Mouse (Mus musculus): ENCODE results near the gene Kcnip4. TPM values are rescaled to one million over a fixed set of nuclear protein-coding genes. Genes with fewer than 3 reads are reported as not detected.

The Kcnip4 gene
- total and polyA plus RNA-seq, 2 experiments from 2014 or later: 14.3 to 18.6 TPM

- no peak for TF ChIP-seq CTCF (IDR thresholded peaks at IDR 0.05; ENCODE audit: low read depth)
- ATAC-seq (no peak), DNase-seq (no peak)
- Histone ChIP-seq H3K4me1 (ENCODE audit: insufficient read depth) (no peaks in the 10 kb centered on the region), H3K36me3 (ENCODE audit: insufficient read depth) (no peaks in the 10 kb centered on the region), H3K9ac (no peak overlapping the region), H3K4me3 (ENCODE audit: low read depth, low read length) (no peak overlapping the region), H3K27me3 (ENCODE audit: insufficient read depth, low read length) (no peaks in the 10 kb centered on the region), H3K27ac (ENCODE audit: low read depth, low read length) (no peak overlapping the region), H3K9me3 (ENCODE audit: low read length) (no peaks in the 10 kb centered on the region), H3K4me2 (ENCODE audit: low read depth) (no peak overlapping the region)
- WGBS: 94% methylated on average over 3 of the region's 3 CpGs
Observed at GRCm38 (mm10) chr5:48545825-48546224, 978.9 kb downstream of the Kcnip4 start.

DNA sequence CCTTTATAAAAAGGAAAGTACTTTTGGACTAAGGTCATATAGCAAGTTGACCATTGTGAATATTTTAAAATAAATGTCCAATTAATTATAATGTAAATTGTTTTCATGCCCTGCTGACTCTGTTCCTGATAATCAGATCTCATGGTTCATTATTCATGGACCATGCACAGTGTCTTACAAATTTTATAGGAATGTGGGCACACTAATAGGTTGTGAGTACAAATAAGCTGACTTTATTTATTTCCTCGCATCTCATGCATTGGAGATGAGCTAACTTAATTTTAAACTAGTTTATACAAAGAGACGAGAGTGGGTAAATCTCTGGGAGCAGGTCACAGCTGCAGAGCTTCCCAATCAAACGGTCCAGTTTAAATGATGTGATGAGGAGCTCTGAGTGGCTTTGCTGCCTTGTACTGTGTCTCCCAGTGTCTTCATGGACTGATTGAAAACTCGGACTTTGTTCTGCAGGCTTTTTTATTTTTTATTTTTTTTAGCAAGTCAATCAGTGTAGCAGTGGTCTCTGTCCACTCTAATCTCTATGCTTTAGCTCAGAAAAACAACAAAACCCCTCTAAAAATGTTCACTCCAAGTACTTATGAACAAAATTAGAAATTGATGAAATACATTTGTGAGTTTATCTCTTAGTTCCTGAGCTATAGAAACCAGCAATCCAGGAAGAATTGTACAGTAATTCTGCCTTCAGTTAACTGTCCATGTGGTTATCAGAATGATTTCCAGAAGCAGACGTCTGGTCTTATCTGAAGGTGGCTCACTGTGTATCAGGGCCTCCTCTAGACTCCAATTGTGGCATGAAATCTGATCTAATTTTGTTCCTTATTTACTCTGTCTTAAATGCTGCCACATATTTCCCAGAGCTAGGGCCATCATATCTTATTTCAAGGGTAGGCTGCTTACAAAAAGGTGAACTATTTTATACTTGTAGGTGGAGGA lies 979.6 kb downstream of the Kcnip4 start:
- no peak for DNase-seq
- Histone ChIP-seq H3K9ac (no peak overlapping the region), H3K4me3 (ENCODE audit: low read depth, low read length) (no peak overlapping the region), H3K36me3 (ENCODE audit: insufficient read depth) (no peaks in the 10 kb centered on the region), H3K9me3 (ENCODE audit: low read length) (no peaks in the 10 kb centered on the region), H3K4me2 (ENCODE audit: low read depth) (no peak overlapping the region), H3K27me3 (ENCODE audit: insufficient read depth, low read length) (no peaks in the 10 kb centered on the region), H3K27ac (ENCODE audit: low read depth, low read length) (no peak overlapping the region), H3K4me1 (ENCODE audit: insufficient read depth) (no peaks in the 10 kb centered on the region)
- WGBS: 33% methylated on average over 5 of the region's 5 CpGs
- TF ChIP-seq CTCF (IDR thresholded peaks at IDR 0.05; ENCODE audit: low read depth): no peak
- ATAC-seq: no peak

GRCm38 (mm10) chr5:48518035-48518434 lies 1006.7 kb downstream of the Kcnip4 start:
- Histone ChIP-seq H3K4me1 (ENCODE audit: insufficient read depth) (no peaks in the 10 kb centered on the region), H3K9ac (no peak overlapping the region), H3K4me2 (ENCODE audit: low read depth) (no peak overlapping the region), H3K27ac (ENCODE audit: low read depth, low read length) (no peak overlapping the region), H3K36me3 (ENCODE audit: insufficient read depth) (no peaks in the 10 kb centered on the region), H3K9me3 (ENCODE audit: low read length) (no peaks in the 10 kb centered on the region), H3K4me3 (ENCODE audit: low read depth, low read length) (no peak overlapping the region), H3K27me3 (ENCODE audit: insufficient read depth, low read length) (peaks cover 6% of the 10 kb centered on the region; the same call in 1 of the 2 replicates)
- ATAC-seq: no peak
- no peak for DNase-seq
- TF ChIP-seq CTCF (IDR thresholded peaks at IDR 0.05; ENCODE audit: low read depth): no peak
- WGBS: 64% methylated on average over 4 of the region's 4 CpGs

DNA sequence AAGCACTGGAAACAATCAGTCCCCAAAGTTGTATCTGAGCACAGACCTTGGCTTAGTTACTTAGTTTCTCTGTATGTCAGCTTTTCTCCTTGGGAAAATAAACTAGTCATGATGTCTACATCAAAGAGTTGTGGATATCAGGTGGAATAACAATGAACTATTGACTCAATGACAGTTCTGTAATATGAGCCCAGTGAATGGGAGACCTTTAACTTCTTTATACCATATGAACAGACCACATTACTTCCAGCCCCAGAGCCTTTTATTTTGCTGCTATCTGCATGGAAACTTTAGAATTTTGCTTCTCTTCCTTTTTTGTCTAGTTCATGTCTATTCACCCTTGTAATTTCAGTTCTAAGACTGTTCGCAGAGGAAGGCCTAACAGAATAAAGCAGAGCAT lies 1011.4 kb downstream of the Kcnip4 start:
- no peak overlapping the region for H3K27ac ChIP-seq (ENCODE audit: low read depth, low read length)
- H3K4me2 ChIP-seq (ENCODE audit: low read depth): no peak overlapping the region
- H3K9me3 ChIP-seq (ENCODE audit: low read length): no peaks in the 10 kb centered on the region
- no peak overlapping the region for H3K9ac ChIP-seq
- no peak overlapping the region for H3K4me3 ChIP-seq (ENCODE audit: low read depth, low read length)
- ATAC-seq (no peak), DNase-seq (no peak)
- no peak for TF ChIP-seq CTCF (IDR thresholded peaks at IDR 0.05; ENCODE audit: low read depth)
- H3K4me1 ChIP-seq (ENCODE audit: insufficient read depth): no peaks in the 10 kb centered on the region
- peaks cover 6% of the 10 kb centered on the region; the same call in 1 of the 2 replicates for H3K27me3 ChIP-seq (ENCODE audit: insufficient read depth, low read length)
- WGBS: 31% methylated on average over 1 of the region's 1 CpGs
- no peaks in the 10 kb centered on the region for H3K36me3 ChIP-seq (ENCODE audit: insufficient read depth)

GRCm38 (mm10) chr5:48511357-48511756 lies 1013.4 kb downstream of the Kcnip4 start:
- Histone ChIP-seq H3K9ac (no peak overlapping the region), H3K36me3 (ENCODE audit: insufficient read depth) (no peaks in the 10 kb centered on the region), H3K4me3 (ENCODE audit: low read depth, low read length) (no peak overlapping the region), H3K27me3 (ENCODE audit: insufficient read depth, low read length) (peaks cover 3% of the 10 kb centered on the region; the same call in 1 of the 2 replicates), H3K9me3 (ENCODE audit: low read length) (no peaks in the 10 kb centered on the region), H3K4me1 (ENCODE audit: insufficient read depth) (no peaks in the 10 kb centered on the region), H3K4me2 (ENCODE audit: low read depth) (no peak overlapping the region), H3K27ac (ENCODE audit: low read depth, low read length) (no peak overlapping the region)
- 87% methylated on average over 1 of the region's 1 CpGs for WGBS
- no peak for ATAC-seq
- DNase-seq: no peak
- TF ChIP-seq CTCF (IDR thresholded peaks at IDR 0.05; ENCODE audit: low read depth): no peak

GRCm38 (mm10) chr5:48510241-48510640 lies 1014.5 kb downstream of the Kcnip4 start:
- Histone ChIP-seq H3K9me3 (ENCODE audit: low read length) (no peaks in the 10 kb centered on the region), H3K9ac (no peak overlapping the region), H3K27me3 (ENCODE audit: insufficient read depth, low read length) (peaks cover 3% of the 10 kb centered on the region; the same call in 1 of the 2 replicates), H3K36me3 (ENCODE audit: insufficient read depth) (no peaks in the 10 kb centered on the region), H3K4me1 (ENCODE audit: insufficient read depth) (no peaks in the 10 kb centered on the region), H3K4me3 (ENCODE audit: low read depth, low read length) (no peak overlapping the region), H3K27ac (ENCODE audit: low read depth, low read length) (no peak overlapping the region), H3K4me2 (ENCODE audit: low read depth) (no peak overlapping the region)
- no peak for ATAC-seq
- WGBS: 68% methylated on average over 12 of the region's 12 CpGs
- no peak for DNase-seq
- TF ChIP-seq CTCF (IDR thresholded peaks at IDR 0.05; ENCODE audit: low read depth): no peak

DNA sequence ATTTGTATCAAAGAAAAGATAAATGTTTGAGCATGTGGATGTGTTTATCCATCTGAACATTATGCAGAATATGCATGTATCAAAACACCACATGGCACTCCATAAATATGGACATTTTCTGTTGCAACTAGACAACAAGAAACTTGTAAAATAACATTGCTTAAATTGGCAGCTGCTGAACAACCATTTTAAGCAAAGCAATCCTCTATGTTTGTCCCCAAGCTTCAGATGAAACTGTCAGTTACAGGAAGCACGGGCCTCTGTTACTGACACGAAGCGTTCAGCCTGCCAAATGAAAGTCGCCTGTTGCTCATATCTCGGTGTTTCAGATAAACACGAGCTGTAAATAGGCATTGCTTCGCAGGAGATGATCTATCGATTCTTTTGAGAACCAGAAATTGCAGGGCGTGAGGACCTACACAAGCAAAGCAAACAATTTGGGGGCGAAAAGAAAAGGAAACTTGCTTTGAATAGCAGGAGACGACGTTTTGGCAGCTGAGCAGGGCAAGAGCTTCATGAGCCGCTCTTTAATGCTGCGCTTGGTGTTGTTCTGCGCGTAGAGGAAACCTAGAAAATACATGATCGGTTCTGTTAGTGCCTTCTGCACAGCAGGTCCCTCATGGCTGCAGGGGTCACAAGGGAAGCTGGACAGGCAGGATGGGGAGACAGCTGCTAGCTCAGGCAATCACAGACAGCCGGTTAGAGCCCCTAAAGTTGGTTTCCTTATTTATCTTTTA lies 1015.3 kb downstream of the Kcnip4 start:
- Histone ChIP-seq H3K27me3 (ENCODE audit: insufficient read depth, low read length) (peaks cover 3% of the 10 kb centered on the region; the same call in 1 of the 2 replicates), H3K4me2 (ENCODE audit: low read depth) (peak overlapping the region; percentile 32), H3K9ac (no peak overlapping the region), H3K36me3 (ENCODE audit: insufficient read depth) (no peaks in the 10 kb centered on the region), H3K4me1 (ENCODE audit: insufficient read depth) (no peaks in the 10 kb centered on the region), H3K9me3 (ENCODE audit: low read length) (no peaks in the 10 kb centered on the region), H3K4me3 (ENCODE audit: low read depth, low read length) (no peak overlapping the region), H3K27ac (ENCODE audit: low read depth, low read length) (no peak overlapping the region)
- TF ChIP-seq CTCF (IDR thresholded peaks at IDR 0.05; ENCODE audit: low read depth): no peak
- WGBS: 38% methylated on average over 18 of the region's 18 CpGs
- ATAC-seq (peak; percentile 92), DNase-seq (peak; percentile 71)
